Mouse (Mus musculus): ENCODE measurements around the gene Ager. TPM values are rescaled to one million over a fixed set of nuclear protein-coding genes. Genes with fewer than 3 reads are reported as not detected.
A peak's percentile ranks its signal among the peaks of the same experiment; 100 is the strongest.

Ager gene
- polyA plus RNA-seq, 1 experiment = not detected

DNA sequence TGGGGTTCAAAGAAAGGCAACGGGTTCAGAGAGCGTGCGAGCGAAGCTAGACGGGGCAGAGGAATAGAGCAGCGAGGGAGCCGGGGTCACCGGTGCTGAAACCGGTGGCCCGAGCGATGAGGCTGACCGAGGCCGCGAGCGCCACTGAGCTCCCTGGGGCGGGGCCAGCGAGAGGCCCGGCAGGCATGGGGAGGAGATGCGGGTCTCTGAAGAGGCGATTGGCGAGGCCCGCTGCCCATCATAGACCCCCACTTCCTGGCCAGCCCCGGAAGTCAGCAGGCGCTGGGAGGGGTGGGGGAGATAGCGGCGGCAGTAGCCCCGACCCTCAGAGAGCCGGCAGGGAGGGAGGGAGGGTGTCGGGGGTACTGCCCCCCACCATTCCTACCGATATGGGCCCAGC, 7.9 kb downstream of the Ager start:
- Histone ChIP-seq H3K27ac (replicated peaks; ENCODE audit: low read depth, low read length) (peak overlapping the region; percentile 98), H3K4me3 (ENCODE audit: insufficient read depth, low read depth, low read length) (peak overlapping the region; percentile 75), H3K4me1 (ENCODE audit: control insufficient read depth, insufficient read depth, insufficient read length, low read length) (peaks cover 14% of the 10 kb centered on the region)

DNA sequence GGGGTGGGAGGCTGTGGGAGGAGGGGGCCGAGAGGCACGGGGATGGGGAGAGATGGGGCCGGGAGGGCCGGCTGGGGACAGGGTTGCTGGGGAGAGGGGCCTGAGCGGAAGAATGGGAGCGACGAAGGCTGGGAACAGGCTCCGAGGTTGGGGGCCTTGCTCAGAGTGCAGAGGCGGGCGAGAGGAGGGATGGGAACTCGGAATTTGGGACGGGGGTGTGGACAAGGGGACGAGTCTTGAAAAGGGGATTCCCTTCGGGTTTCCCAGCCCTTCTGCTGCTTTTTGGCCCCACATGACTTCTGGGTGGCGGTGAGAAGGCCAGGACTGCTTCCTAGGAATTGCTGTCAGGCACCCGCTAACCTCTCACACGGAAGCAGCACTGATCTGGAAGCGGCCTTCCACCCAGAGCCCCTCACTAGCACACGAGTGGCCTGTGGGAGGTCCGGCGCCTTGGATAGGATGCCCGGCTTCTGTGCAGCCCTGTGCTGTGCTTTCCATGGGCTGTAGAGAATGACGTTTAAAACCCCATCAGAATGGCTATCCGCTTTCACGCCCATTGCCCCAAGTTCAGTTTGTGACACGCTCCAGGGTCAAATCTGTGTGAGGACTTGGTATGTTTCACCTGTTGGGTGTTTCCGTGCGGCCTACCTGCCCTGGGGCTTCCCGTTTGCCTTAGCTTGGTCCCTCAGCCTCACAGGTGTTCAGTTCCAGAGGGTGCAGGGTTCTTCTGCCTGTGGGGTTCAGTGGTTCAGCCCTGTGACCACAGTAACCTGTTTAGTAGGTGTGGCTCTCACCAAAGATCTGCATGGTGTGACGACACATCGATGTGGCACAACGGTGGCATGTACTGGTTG, 8.8 kb downstream of the Ager start:
- peak overlapping the region; percentile 48 for H3K27ac ChIP-seq (replicated peaks; ENCODE audit: low read depth, low read length)
- peaks cover 14% of the 10 kb centered on the region for H3K4me1 ChIP-seq (ENCODE audit: control insufficient read depth, insufficient read depth, insufficient read length, low read length)
- H3K4me3 ChIP-seq (ENCODE audit: insufficient read depth, low read depth, low read length) = peak overlapping the region; percentile 75

DNA sequence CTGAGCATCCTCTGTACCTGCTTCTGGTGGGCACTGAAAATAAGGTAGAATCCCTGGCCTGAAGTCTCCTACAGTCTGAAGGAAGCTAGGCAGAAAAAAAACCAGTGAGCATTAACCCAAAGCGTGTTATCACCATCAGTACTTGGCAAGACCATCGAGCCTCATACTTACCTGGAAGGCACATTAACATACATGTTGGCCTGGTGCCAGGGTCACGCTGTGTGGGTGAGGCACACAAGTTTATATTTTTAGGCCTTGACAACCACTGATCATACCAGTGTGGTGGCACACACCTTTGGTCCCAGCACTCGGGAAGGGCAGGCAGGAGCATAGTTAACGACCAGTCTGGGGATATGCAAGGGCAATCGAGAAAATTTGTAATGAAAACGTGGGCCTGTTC, 10.3 kb downstream of the Ager start:
- no peak overlapping the region for H3K4me3 ChIP-seq (ENCODE audit: insufficient read depth, low read depth, low read length)
- H3K27ac ChIP-seq (replicated peaks; ENCODE audit: low read depth, low read length) = 0 out of 2 replicates have a peak overlapping the region, but pooled peaks have one; percentile 16
- peaks cover 14% of the 10 kb centered on the region for H3K4me1 ChIP-seq (ENCODE audit: control insufficient read depth, insufficient read depth, insufficient read length, low read length)

DNA sequence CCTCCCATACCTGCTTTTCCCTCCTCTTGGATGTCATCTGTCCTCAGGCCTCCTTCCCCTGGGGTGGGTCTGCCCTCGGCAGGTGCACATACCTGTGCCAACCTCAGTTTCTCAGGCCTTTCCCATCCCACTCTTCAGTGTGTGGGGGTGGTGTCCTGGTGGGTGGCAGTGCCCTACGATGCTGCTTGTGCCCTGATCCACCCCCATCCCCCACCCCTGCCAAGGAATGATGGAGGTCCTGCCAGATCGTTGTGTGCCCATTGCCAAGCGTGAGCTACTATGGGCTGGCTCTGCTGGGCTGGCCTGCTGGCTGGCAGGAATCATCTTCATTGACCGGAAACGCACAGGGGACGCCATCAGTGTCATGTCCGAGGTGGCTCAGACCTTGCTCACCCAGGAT, 13.4 kb downstream of the Ager start:
- no peak overlapping the region for H3K27ac ChIP-seq (replicated peaks; ENCODE audit: low read depth, low read length)
- no peak overlapping the region for H3K4me3 ChIP-seq (ENCODE audit: insufficient read depth, low read depth, low read length)
- peaks cover 11% of the 10 kb centered on the region; the same call in 1 of the 2 replicates for H3K4me1 ChIP-seq (ENCODE audit: control insufficient read depth, insufficient read depth, insufficient read length, low read length)

- Histone ChIP-seq H3K27ac (replicated peaks; ENCODE audit: low read depth, low read length) (no peak overlapping the region), H3K4me3 (ENCODE audit: insufficient read depth, low read depth, low read length) (no peak overlapping the region), H3K4me1 (ENCODE audit: control insufficient read depth, insufficient read depth, insufficient read length, low read length) (0 out of 2 replicates have a peak, but pooled peaks cover 3% of the 10 kb centered on the region)
Observed at GRCm38 (mm10) chr17:34613054-34613645, 15.5 kb downstream of the Ager start.

- Histone ChIP-seq H3K27ac (replicated peaks; ENCODE audit: low read depth, low read length) (no peak overlapping the region), H3K4me1 (ENCODE audit: control insufficient read depth, insufficient read depth, insufficient read length, low read length) (no peaks in the 10 kb centered on the region), H3K4me3 (ENCODE audit: insufficient read depth, low read depth, low read length) (no peak overlapping the region)
Observed at GRCm38 (mm10) chr17:34613830-34614229, 16.2 kb downstream of the Ager start.

DNA sequence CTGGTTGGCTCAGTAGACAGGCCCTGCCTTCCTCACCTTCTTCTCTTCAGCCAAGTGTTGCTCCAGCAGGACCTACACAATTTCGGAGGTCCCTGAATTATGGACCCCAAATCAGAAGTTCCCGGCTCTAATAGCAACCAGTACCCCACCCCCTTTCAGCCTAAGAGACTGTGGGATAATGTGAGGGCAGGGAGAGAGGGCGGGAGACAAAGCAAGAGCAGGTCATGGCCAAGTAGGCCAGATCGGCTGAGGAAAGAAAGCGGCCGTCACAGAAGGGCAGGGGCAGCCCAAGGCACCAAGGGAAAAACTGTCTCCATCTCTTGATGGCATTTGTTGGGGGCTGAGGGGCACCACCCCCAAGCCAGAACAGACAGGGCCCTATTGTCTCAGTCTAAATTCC, 18.2 kb downstream of the Ager start, which contains the start of gene Egfl8:
Egfl8 (minus strand) TSS at position 101 of the 400 bp plus-strand sequence.
- peak within 1 kb of the TSS; percentile 23 for H3K27ac ChIP-seq (replicated peaks; ENCODE audit: low read depth, low read length)
- H3K4me3 ChIP-seq (ENCODE audit: insufficient read depth, low read depth, low read length) = no peak within 1 kb of the TSS
- H3K4me1 ChIP-seq (ENCODE audit: control insufficient read depth, insufficient read depth, insufficient read length, low read length) = no peaks in the 10 kb centered on the region

GRCm38 (mm10) chr17:34618999-34619398, 21.3 kb downstream of the Ager start:
- Histone ChIP-seq H3K27ac (replicated peaks; ENCODE audit: low read depth, low read length) (no peak overlapping the region), H3K4me3 (ENCODE audit: insufficient read depth, low read depth, low read length) (no peak overlapping the region), H3K4me1 (ENCODE audit: control insufficient read depth, insufficient read depth, insufficient read length, low read length) (no peaks in the 10 kb centered on the region)

DNA sequence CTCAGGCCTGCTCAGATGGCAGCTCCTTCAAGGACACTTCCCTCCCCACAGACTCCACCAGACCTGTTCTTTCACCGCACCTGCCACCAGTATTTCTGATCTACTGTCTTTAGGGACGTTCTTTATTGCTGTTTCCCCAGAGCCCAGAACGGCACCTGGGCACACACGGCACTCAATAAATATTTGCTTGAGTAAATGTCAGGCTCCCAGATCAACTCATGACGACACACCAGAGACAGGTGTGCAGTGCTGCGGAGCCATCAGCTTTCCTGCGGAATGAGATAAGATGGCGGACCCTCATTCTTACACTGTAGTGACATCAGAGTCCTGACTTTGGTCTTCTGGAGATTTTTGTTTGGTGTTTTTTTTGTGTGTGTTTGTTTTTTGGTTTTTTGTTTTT, 23.3 kb downstream of the Ager start:
- no peak overlapping the region for H3K27ac ChIP-seq (replicated peaks; ENCODE audit: low read depth, low read length)

DNA sequence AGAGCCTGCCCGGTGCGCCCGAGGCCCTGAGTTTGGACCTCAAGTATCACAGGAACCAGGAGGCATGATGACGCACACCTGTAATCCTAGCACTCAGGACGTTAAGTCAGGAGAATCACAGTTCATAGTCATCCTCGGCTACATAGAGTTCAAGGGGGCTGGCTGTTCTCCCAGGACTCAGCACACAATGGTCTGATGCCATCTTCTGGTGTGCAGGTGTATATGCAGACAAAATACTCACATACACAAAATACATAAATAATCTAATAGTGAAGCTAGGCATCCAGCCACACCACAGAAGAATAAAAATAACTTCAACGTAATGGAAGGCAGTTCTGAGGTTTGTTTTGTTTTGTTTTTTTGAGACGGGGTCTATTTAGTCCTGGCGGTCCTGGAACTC, 25.5 kb downstream of the Ager start:
- H3K4me3 ChIP-seq (ENCODE audit: insufficient read depth, low read depth, low read length) = no peak overlapping the region
- no peak overlapping the region for H3K27ac ChIP-seq (replicated peaks; ENCODE audit: low read depth, low read length)
- no peaks in the 10 kb centered on the region; the same call in 1 of the 2 replicates for H3K4me1 ChIP-seq (ENCODE audit: control insufficient read depth, insufficient read depth, insufficient read length, low read length)

More for the DNA sequence above, 23.3 kb downstream of the Ager start:
- no peaks in the 10 kb centered on the region for H3K4me1 ChIP-seq (ENCODE audit: control insufficient read depth, insufficient read depth, insufficient read length, low read length)
- no peak overlapping the region for H3K4me3 ChIP-seq (ENCODE audit: insufficient read depth, low read depth, low read length)

DNA sequence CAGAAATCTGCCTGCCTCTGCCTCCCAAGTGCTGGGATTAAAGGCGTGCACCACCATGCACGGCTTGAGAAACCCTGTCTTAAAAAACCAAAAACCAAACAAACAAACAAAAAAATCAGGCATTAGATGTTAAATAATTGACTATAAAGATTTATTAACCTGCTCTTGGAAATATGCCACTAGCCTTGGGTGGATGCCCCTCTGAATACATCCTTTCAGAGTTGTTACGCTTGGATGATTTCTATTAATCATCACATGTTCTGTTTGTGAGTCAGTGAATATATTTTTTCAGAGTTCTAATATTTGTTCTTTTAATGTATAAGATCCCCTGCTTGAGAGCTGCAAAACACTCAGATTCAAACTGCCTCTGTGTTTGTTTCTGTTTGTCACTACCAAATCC, 27.3 kb downstream of the Ager start:
- Histone ChIP-seq H3K27ac (replicated peaks; ENCODE audit: low read depth, low read length) (no peak overlapping the region), H3K4me1 (ENCODE audit: control insufficient read depth, insufficient read depth, insufficient read length, low read length) (no peaks in the 10 kb centered on the region; the same call in 1 of the 2 replicates), H3K4me3 (ENCODE audit: insufficient read depth, low read depth, low read length) (no peak overlapping the region)

DNA sequence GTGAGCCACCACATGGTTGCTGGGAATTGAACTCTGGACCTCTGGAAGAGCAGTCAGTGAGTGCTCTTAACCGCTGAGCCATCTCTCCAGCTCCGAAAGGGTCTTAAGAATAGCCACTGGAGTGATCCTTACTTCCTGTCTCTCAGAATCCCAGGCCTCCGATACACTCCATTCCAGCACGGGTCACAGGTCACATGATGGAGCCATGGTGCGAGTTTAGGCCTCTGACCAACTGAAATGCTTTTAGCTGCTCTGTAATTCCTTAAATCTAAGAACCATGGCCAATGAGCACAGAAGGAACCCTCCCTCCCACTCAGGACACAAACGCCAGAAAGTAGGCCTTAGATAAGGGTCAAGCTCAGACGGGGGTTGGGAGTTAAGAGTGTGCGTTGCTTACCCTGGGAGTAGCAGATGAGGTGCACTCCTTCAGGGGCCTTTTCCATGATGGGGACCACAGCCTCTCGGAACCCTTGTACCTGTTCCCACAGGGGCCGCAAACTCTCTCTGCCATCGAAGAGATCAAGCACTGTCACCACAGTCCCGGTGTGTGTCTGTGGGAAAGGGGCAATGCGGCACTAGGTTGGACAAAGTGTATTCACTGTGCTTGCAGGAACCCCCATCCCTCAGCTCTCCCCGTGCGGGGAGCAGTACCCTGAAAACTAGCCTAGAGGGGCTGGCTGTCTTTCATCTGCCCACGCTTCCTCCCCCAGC, 28.6 kb downstream of the Ager start:
- Histone ChIP-seq H3K4me3 (ENCODE audit: insufficient read depth, low read depth, low read length) (peak overlapping the region; percentile 59), H3K4me1 (ENCODE audit: control insufficient read depth, insufficient read depth, insufficient read length, low read length) (peaks cover 2% of the 10 kb centered on the region; the same call in 1 of the 2 replicates), H3K27ac (replicated peaks; ENCODE audit: low read depth, low read length) (peak overlapping the region; percentile 66; the same call in 1 of the 2 replicates)

GRCm38 (mm10) chr17:34626773-34627092, 29.1 kb downstream of the Ager start:
- Histone ChIP-seq H3K27ac (replicated peaks; ENCODE audit: low read depth, low read length) (peak overlapping the region; percentile 66), H3K4me3 (ENCODE audit: insufficient read depth, low read depth, low read length) (peak overlapping the region; percentile 59), H3K4me1 (ENCODE audit: control insufficient read depth, insufficient read depth, insufficient read length, low read length) (peaks cover 5% of the 10 kb centered on the region)

GRCm38 (mm10) chr17:34627093-34627942, 29.7 kb downstream of the Ager start:
- peak overlapping the region; percentile 95 for H3K27ac ChIP-seq (replicated peaks; ENCODE audit: low read depth, low read length)

More at GRCm38 (mm10) chr17:34627093-34627942, 29.7 kb downstream of the Ager start:
- H3K4me1 ChIP-seq (ENCODE audit: control insufficient read depth, insufficient read depth, insufficient read length, low read length) = peaks cover 5% of the 10 kb centered on the region
- peak overlapping the region; percentile 59 for H3K4me3 ChIP-seq (ENCODE audit: insufficient read depth, low read depth, low read length)
